Mouse (Mus musculus) liver, embryonic 16.5 days (tissue): ENCODE measurements around the gene Ephb3. TPM values are rescaled to one million over a fixed set of nuclear protein-coding genes. Genes with fewer than 3 reads are reported as not detected.

Experiments
- ATAC-seq: fragments of 200-750 bp; cut with Nextera tagmentation; 2 replicates; pipeline ENCODE4 v1.8.0; 2017; ENCODE audit warnings: low read depth, mild to moderate bottlenecking, moderate number of reproducible peaks, moderate library complexity
- H3K27ac ChIP-seq: fragments of 300-500 bp; sonication (generic); 2 replicates; pipeline ENCODE4 v1.5.1; 2014; ENCODE audit warnings: mild to moderate bottlenecking, low read length
- H3K27me3 ChIP-seq: fragments of 300-500 bp; sonication (generic); 2 replicates; pipeline ENCODE4 v1.6.1; 2014; ENCODE audit warnings: low read depth, low read length, mixed read lengths; ENCODE audit not compliant: control insufficient read depth, insufficient read depth
- H3K36me3 ChIP-seq: fragments of 300-500 bp; sonication (generic); 2 replicates; pipeline ENCODE4 v1.6.1; 2014; ENCODE audit warnings: mild to moderate bottlenecking; ENCODE audit not compliant: control insufficient read depth, insufficient read depth
- H3K4me1 ChIP-seq: fragments of 300-500 bp; sonication (generic); 2 replicates; pipeline ENCODE4 v1.6.1; 2014; ENCODE audit warnings: low read depth, low read length, mixed read lengths; ENCODE audit not compliant: control insufficient read depth
- H3K4me2 ChIP-seq: fragments of 300-500 bp; sonication (generic); 2 replicates; pipeline ENCODE4 v1.6.1; 2014; ENCODE audit warnings: low read depth, low read length, mixed read lengths
- H3K4me3 ChIP-seq: fragments of 300-500 bp; sonication (generic); 2 replicates; pipeline ENCODE4 v1.5.1; 2014; ENCODE audit warnings: low read depth, mild to moderate bottlenecking, low read length
- H3K9ac ChIP-seq: fragments of 300-500 bp; sonication (generic); 2 replicates; pipeline ENCODE4 v1.6.1; 2014; ENCODE audit warnings: low read depth, low read length
- H3K9me3 ChIP-seq: fragments of 300-500 bp; sonication (generic); replicated peaks from 2 replicates; pipeline ENCODE4 v1.6.1; 2016; ENCODE audit warnings: low read length; ENCODE audit not compliant: control insufficient read depth
- WGBS: fragments of 180-500 bp; shearing (Covaris S2); extraction: QIAGEN DNeasy Blood & Tissue Kit; methylation state at CpG from one replicate; pipeline ENCODE4 v1.1.7; 2014; ENCODE audit not compliant: insufficient replicate concordance; 5-methylcytosine and 5-hydroxymethylcytosine counted together
- microRNA-seq: library from miRNA; unstranded; fragments of <30 nt; microRNA quantifications from one replicate; pipeline ENCODE4, GENCODE M21; 2016
- polyA plus RNA-seq: library from polyadenylated mRNA; unstranded; fragments of >200 nt; fragmentation: Nextera tagmentation; extraction: Ambion mirVana; gene quantifications from 2 replicates; pipeline ENCODE4 v1.2.1, GENCODE M21; 2015

Gene Ephb3
- polyA plus RNA-seq, 1 experiment from 2014 or later: 0.58 TPM

DNA sequence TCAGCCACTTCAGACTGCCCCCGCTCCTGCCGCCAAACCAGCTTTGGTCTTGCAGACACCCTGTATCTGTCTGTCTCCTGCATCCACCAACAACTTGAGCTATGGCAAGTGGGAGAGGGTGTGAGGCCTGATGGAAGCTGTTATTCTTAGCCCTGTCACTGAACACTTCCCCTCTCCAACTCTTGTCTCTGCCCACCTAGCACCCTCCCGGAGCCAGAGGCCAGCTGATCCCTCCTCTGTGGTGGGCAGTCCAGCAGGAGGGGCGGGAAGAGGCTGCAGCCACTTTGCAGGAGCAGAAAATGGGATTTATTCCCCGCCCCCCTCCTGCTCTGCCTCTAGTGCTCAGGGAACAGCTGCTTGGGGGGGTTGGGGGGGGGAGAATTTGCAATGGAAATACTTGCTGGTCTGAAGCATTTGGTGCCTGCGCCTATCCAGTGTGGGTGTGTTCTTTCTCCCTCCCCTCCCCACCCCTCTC, 67.3 kb downstream of the Ephb3 start:
- no peak for ATAC-seq
- H3K4me1 ChIP-seq: no peaks in the 10 kb centered on the region
- no peak overlapping the region for H3K27ac ChIP-seq
- no peaks in the 10 kb centered on the region for H3K36me3 ChIP-seq
- no peak overlapping the region for H3K9ac ChIP-seq
- no peaks in the 10 kb centered on the region for H3K9me3 ChIP-seq
- H3K27me3 ChIP-seq: no peaks in the 10 kb centered on the region
- no peak overlapping the region for H3K4me3 ChIP-seq
- H3K4me2 ChIP-seq: no peak overlapping the region
- 57% methylated on average over 6 of the region's 6 CpGs for WGBS

DNA sequence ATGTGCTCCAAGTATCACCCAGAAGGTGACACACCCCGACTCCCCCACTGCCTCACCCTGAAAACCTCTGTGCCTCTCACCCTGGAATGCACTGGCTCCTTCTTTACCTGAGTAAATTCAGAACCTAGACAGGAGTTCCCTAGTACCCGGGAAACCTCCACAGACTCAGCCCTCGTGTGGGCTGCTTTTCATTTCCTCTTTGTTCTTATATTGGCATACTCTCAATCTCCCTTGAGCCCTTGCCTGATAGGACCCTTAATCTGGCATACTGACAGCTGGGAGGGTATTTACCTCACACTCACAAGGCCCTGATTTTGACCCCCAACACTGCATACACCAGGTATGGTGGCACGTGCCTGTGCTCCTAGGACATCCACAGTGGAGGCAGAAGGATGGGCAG, 68.2 kb downstream of the Ephb3 start:
- Histone ChIP-seq H3K4me2 (no peak overlapping the region), H3K9me3 (no peaks in the 10 kb centered on the region), H3K27ac (no peak overlapping the region), H3K4me3 (no peak overlapping the region), H3K9ac (no peak overlapping the region), H3K4me1 (no peaks in the 10 kb centered on the region), H3K27me3 (no peaks in the 10 kb centered on the region), H3K36me3 (no peaks in the 10 kb centered on the region)
- 28% methylated on average over 4 of the region's 4 CpGs for WGBS
- ATAC-seq: no peak

Small RNA genes within 50 kb of the gene (microRNA-seq; reads per million reads assigned to microRNA genes)
- gene Mir7680: not detected

Other genes starting within 250 kb of the Ephb3 start
- gene Teddm3, start 50.8 kb upstream of the Ephb3 start, polyA plus RNA-seq: not detected in 2 replicates
- 4.9 and 7.6 TPM in 2 replicates for gene Vps8, start 218.4 kb downstream of the Ephb3 start, polyA plus RNA-seq